Mouse (Mus musculus) embryo, embryonic 10.5 days (tissue): Measurements from ENCODE around the gene Slc45a3.

Experiments used
- DNase-seq: peaks from one replicate; pipeline ENCODE4 v3.0.0-alpha.2; 2015; ENCODE audit warnings: low spot score

The Slc45a3 gene

GRCm38 (mm10) chr1:132027978-132028377 is 65.2 kb downstream of the Slc45a3 start:
- DNase-seq, result no peak

- no peak for DNase-seq
These were observed 65.6 kb downstream of the Slc45a3 start for GRCm38 (mm10) chr1:132028413-132028812.

DNA sequence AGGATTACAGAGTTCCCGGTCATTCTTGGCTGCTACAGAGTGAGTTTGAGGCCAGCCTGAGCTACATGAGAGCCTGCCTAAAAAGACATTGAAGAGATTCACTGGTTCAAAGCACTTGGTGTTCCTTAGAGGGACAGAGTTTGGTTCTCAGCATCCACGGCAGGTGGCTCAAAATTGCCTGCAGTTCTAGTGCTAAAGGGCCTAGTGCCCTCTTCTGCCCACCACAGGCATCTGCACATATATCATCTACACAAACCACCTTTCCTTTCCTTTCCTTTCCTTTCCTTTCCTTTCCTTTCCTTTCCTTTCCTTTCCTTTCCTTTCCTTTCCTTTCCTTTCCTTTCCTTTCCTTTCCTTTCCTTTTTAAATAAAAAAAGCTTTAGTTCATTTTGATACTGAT is 67.8 kb downstream of the Slc45a3 start:
- no peak for DNase-seq

- DNase-seq, result no peak
These were observed 69.4 kb downstream of the Slc45a3 start for GRCm38 (mm10) chr1:132032172-132032571.
